Mouse (Mus musculus) layer of hippocampus, postnatal 14 days (tissue): Measurements from ENCODE around the gene Rnf17. TPM values are rescaled to one million over a fixed set of nuclear protein-coding genes. Genes with fewer than 3 reads are reported as not detected.

Experiments
- DNase-seq, 2 experiments: peaks; one replicate each; pipeline ENCODE4 v3.0.0; 2021 to 2022; ENCODE audit warnings: low spot score in 2 of 2, mixed read lengths in 1 of 2
- total RNA-seq, 2 experiments: library from RNA; stranded (reverse); gene quantifications; 2 replicates each; pipeline ENCODE4 v1.2.3; 2021

Rnf17 gene
- total RNA-seq, 2 experiments from 2014 or later: 0.30 to 0.33 TPM

DNA sequence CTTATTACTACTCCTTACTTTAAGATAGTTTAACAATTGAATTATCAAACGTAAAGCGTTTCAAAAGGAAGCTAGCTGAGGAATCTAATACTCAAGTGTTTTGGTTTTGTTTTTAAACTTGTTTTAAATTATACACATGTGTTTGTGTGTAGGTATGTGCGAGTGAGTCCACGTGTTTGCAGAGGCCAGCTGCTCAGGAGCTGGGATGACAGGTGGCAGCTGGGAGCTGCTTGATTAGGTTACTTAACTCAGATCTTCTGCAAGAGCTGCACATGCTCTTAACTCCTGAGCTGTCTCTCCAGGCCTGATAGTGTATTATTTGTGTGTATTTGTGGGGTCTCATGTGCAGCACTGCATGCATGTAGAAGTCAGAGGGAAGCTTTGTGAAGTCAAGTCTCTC, 100.0 kb downstream of the Rnf17 start:
- DNase-seq: no peak

DNA sequence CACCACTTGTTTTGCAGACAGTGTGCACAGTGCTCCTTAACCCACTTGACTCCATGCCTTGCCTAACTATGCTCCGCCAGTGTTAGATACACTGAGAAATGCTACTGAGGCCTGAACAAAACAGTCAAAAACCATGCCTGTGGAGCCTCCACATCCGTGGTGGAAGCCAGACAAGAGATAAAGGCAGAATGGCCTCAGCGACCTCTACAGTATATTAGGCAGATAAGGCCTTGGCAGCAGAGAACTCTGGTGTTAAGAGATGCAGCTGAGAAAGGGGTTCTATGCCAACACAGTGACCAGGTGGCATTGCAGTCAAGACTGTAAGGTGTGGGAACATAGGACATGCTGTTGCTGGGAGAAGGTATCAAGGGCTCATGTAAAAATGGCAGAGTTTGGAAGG, 104.4 kb downstream of the Rnf17 start:
- no peak for DNase-seq

DNA sequence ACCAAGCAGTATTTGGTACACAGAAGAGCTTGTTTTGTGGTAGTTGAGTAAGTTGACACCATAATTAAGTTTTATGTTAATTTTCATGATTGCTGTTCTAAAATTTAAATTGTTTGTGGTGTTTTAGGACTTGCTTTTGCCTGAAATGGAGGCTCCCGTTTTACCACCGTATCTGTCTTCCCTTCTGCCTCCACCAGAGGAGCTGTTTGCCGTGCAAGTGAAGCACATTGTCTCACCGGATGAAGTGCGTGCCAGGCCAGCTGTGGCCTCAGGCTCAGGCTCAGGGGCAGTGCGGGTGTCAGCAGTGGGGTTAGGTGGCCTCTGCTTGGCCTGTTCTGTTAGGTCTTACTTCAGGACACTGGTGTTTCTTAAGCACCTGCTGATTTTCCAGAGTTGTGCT, 109.7 kb downstream of the Rnf17 start:
- no peak for DNase-seq

DNA sequence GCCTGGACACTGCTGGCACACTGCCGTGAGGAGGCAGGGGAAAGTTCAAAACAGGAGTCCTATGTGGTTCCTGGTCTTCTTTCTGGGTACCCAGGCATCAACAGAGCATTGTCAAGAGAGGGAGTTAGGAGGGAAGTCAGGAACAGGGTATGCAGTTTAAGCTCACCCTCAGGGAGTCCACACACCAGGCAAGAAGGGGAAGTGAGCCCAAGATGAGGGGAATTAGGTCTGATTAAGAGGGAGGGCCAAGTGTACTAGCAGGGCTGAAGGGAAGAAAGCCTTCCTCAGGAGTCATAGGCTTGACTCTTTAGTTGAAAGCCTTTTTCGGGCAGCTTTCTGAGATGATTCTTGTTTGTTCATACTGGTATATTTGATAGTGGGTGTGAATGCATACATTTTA, 112.4 kb downstream of the Rnf17 start:
- no peak for DNase-seq

DNA sequence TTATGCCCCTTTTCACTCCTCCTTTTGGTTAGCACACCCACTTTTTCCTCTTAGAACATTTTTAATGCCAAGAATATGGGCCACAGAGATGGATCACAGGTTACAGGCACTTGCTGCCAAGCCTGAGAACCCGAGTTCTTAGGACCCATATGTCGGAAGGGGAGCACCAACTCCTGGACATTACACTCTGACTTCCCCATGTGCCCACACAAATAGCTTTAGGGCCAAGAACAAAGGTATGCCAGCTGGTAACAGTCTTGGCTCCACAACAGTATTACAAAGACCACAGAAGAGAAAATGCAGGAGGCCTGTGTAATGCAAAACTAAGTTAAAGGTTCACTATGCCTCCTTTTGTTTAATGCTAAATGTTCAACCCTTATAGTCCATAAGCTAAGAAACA, 128.4 kb downstream of the Rnf17 start:
- DNase-seq: no peak

DNA sequence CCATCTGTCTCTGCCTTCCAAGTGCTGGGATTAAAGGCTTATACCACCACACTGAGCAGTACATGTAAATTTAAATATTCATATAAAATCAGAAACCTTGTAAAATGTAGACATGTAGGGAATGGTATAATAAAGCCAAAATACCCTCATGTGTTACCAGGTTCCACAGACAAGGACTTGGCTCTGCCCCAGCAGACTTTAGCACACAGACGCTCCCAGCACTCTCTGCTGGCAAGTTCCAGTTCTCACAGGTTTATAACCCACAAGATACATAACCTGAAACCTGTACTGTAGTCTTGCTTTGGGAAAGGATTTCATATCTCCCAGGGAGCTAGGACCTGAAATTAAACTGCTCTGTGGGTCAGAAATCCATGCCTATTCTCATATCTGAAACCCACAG, 142.6 kb downstream of the Rnf17 start:
- no peak for DNase-seq

DNA sequence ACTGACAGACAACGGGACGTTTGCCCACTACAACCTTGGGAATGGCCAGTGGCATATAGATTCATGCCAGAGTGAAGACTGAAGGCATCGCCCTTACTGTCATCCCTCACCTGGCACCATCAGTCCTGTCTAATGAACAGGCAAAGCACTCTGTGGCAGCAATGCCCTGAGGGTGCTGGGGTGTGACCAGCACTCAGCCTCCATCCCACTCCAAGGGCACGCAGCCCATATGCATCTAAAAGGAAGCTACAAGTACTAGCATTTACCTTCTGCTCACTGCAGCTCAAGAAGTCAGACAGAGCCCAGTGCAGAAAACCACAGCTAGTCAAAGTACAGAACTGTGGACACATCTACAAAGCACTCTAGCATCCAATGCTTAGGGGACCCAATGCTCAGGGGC, 143.1 kb downstream of the Rnf17 start:
- no peak for DNase-seq

DNA sequence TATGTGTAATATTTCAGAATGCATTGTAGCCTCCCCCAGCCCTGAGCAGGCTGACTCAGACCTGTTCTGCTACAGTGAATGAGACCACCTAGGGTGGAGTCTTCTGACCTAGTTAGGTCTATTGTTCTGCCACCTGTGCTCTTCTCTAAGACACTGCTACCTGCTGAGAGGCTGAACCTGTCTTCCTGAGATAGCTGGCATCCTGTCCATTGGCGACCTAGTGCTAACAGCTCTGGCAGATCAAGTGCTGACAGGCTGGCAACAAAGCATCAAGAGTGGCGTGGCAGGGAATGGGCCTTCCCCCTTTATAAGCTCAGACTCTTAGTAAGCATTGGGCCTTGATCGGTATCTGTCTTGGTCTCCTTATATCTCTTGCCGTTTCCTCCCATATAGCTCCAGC, 148.6 kb downstream of the Rnf17 start:
- no peak for DNase-seq

DNA sequence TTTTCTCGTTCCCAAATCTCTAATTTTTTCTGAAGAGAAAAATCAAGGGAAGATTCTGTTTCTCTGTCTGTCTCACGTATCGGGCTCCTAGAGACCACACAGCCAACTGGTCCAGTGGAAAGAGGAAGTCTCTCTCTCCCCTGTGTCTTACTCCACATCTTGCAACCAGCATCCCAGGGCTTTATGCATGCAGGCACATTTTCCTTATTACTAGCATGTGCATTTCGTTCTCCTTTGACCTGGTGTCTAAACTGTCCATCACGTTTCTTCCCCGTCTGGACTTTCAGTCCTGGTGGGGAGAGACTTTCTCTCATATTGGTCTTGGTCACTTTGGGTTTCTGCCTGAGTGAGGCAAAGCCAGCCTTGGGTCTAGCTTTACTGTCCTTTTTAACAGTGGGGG, 150.5 kb downstream of the Rnf17 start:
- DNase-seq: no peak

DNA sequence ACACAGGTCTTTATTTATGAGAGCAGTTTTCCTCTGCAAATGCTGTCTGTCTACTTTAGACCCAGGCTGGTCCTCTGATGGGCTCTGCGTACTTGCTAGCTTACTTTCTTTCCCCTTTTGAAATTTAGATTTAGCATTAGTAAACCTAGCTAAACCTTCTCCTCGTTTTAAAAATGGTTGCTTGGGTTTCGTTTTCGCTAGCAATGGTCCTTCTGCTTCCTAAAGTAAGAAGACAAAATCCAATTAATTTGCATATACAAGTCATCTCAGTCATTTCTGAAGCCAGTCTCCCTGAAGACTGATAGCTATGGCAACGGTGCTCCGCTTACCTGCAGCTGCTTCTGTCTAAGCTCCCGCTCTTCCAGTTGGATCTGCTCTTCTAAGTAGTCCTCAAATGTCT, 150.9 kb downstream of the Rnf17 start:
- no peak for DNase-seq

DNA sequence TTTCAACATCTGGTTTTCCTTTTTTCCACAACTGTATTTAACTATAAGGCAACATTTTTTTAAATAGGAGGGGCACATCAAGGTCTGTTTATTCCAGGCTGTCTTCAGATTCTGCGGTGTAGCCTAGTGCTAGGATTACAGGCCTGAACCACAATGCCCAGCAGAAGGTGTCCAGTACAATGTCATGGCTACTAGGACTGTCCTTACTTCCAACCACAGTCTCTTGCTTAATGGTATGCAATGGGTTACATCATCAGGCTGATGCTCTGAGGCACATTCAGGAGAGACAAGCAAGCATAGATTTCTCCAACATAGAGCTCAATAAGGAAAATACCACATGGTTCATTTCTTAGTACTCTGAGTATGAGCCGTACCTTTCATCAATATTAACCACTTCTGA, 152.3 kb downstream of the Rnf17 start:
- DNase-seq: no peak

DNA sequence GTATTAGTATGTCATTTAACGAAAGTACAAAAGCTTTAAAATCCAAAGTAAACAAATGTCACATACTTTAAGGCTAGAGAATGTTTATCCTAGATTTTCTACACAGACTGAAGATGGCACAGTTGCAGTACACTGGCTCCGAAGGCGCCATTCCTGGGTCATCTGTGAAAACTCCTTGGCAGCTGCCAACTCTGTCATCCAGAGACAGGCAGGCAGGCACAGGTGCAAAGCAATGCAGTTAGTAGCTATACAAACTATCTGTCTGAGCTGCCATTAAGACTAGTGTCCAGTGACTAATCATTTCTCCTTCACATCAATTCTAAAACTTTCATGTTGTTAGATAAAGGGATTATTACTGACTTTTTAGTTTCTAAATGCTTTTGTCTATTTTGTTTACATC, 156.8 kb downstream of the Rnf17 start:
- no peak for DNase-seq

DNA sequence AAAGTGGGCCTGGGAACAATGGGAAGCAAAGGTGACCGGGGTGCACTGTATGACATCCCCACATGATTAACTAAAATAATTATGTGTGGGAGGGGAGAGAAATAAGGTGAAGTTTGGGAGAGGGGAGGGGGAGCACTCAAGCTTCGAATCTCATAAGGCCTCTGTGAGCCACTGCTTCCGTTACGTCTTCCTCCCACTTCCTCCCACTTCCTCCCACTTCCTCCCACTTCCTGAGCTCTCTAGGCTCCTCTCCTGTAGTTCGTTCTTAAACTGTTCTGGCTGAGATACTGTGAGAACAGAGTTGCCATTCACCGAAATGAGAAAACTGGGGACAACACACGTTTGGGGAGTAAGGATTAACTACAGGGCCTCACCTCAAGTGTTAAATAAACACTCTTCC, 165.1 kb downstream of the Rnf17 start:
- DNase-seq: no peak

DNA sequence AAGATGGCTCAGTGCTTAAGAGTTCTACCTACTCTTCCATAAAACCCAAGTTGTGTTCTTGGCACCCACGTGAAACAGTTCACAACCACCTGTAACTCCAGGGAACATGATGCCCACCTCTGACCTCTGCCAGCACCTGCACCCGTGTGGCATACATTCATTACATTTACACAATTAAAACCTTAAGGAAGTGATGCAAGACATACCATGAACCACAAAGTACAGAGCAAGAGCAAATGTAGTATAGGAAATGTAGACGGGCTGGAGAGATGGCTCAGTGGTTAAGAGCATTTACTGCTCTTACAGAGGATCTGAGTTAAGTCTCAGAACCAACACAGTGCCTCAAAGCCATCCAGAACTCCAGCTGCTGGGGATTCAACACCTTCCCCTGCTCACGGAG, 166.7 kb downstream of the Rnf17 start:
- DNase-seq: no peak

DNA sequence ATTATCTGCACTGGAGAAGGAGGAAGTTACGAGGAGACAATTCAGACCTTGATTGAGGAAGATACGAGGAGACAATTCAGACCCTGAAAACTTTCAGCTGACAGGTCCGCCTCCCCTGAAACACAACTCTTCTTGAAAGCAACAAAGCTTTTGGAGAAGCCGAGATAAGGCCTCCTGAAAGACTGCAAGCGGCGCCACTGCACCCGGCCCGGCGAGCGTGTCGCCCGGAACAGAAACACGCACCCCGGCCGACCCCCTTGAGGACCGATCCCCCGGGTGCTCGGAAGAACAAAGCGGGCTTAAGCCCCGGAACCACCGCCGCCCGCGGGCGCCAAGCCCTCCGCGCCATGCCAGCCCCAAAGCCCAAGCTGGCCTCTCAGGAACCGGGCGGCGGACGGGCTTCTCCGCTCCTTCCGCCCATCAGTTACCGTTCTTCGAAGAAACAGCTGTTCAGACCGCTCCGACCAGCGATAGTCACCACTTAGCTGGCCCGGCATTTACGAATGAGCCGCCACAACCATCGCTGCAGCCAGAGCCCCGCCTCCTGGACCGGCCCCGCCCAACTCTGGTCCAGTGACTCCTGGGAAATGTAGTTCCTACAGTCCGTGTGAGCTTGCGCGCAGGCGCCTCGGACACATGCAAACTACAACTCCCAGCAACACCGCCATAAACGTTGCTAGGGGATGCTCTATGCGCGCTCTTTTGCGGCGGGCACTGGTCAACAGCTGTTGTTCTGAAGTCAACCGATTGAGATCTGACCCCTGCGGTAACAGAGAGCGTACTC, 169.1 kb downstream of the Rnf17 start:
- DNase-seq: peak; percentile 88 to 97

DNA sequence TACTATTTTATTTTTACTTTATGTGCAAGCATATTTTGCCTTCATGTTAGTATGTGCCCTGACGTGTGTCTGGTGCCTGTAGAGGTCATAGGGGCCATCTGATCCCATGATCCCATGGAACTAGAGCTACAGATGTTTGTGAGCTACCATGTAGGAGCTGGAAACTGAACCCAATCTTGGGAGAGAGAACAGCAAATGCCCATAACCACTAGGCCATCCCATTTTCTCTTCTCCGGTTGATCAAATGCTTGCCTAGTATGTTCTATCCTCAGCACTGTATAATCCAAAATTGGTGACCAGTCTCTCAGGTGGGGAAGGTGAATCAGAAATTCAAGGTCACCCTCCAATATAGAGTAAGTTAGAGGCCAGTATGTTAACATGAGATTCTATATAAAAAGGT, 170.2 kb downstream of the Rnf17 start:
- DNase-seq: no peak

Other genes starting within 250 kb of the Rnf17 start
- gene Gzmg, start 243.0 kb upstream of the Rnf17 start, total RNA-seq: not detected
- not detected for gene Gzmn, start 228.0 kb upstream of the Rnf17 start, total RNA-seq
- gene Gzmf, start 191.2 kb upstream of the Rnf17 start, total RNA-seq: not detected
- not detected for gene Gzmc, start 167.9 kb upstream of the Rnf17 start, total RNA-seq
- not detected for gene Gzmb, start 140.3 kb upstream of the Rnf17 start, total RNA-seq
- not detected for gene Atp12a, start 37.5 kb upstream of the Rnf17 start, total RNA-seq
- gene Cenpj, start 172.8 kb downstream of the Rnf17 start, total RNA-seq: 1 to 10 TPM; 3.1 to 3.7 TPM
- 1 to 10 TPM; 4.7 to 5.3 TPM for gene Parp4, start 173.0 kb downstream of the Rnf17 start, total RNA-seq